Mouse (Mus musculus) frontal cortex, adult (tissue): ENCODE measurements at regions not wholly inside any gene's neighbourhood (a gene's known extent, or its start where the extent isn't known, plus 50 kb on each side); places are given as distances from the start of the nearest gene placed in this dataset.

Experiments
- ATAC-seq: cut with Nextera tagmentation; 2 replicates; pipeline ENCODE4 v1.9.2; 2017; ENCODE audit warnings: mild to moderate bottlenecking, moderate library complexity, mixed read lengths; ENCODE audit not compliant: low TSS enrichment

- no peak for ATAC-seq
Measured at GRCm38 (mm10) chr11:109039792-109040518, 104.2 kb downstream of the E030025P04Rik start.

GRCm38 (mm10) chr11:109039060-109039791, 104.9 kb downstream of the E030025P04Rik start:
- ATAC-seq: no peak

- ATAC-seq: no peak
Measured at GRCm38 (mm10) chr11:109038136-109038535, 106.0 kb downstream of the E030025P04Rik start.

GRCm38 (mm10) chr11:109034596-109034995, 109.6 kb downstream of the E030025P04Rik start:
- peak; percentile 60 for ATAC-seq

GRCm38 (mm10) chr11:109034072-109034471, 110.1 kb downstream of the E030025P04Rik start:
- no peak for ATAC-seq

- no peak for ATAC-seq
Measured at GRCm38 (mm10) chr11:109032729-109033128, 111.4 kb downstream of the E030025P04Rik start.

- ATAC-seq: peak; percentile 53; the same call in 1 of the 2 replicates
Measured at GRCm38 (mm10) chr11:109030486-109030885, 110.3 kb downstream of the Axin2 start.

- ATAC-seq: no peak
Measured at GRCm38 (mm10) chr11:109029894-109030293, 109.7 kb downstream of the Axin2 start.

GRCm38 (mm10) chr11:109014806-109015205, 94.7 kb downstream of the Axin2 start:
- ATAC-seq: no peak

- ATAC-seq: no peak
Measured at GRCm38 (mm10) chr11:109011161-109011560, 91.0 kb downstream of the Axin2 start.

GRCm38 (mm10) chr11:109008872-109009271, 88.7 kb downstream of the Axin2 start:
- ATAC-seq: no peak

GRCm38 (mm10) chr11:109005681-109006080, 85.5 kb downstream of the Axin2 start:
- ATAC-seq: no peak
